Mouse (Mus musculus) kidney, postnatal 4 days (tissue): ENCODE results near the gene Il34.

ENCODE experiments used
- DNase-seq, 2 experiments: peaks; one replicate each; pipeline ENCODE4 v3.0.0; 2021; ENCODE audit warnings: mixed read lengths in 2 of 2

Il34 gene

DNA sequence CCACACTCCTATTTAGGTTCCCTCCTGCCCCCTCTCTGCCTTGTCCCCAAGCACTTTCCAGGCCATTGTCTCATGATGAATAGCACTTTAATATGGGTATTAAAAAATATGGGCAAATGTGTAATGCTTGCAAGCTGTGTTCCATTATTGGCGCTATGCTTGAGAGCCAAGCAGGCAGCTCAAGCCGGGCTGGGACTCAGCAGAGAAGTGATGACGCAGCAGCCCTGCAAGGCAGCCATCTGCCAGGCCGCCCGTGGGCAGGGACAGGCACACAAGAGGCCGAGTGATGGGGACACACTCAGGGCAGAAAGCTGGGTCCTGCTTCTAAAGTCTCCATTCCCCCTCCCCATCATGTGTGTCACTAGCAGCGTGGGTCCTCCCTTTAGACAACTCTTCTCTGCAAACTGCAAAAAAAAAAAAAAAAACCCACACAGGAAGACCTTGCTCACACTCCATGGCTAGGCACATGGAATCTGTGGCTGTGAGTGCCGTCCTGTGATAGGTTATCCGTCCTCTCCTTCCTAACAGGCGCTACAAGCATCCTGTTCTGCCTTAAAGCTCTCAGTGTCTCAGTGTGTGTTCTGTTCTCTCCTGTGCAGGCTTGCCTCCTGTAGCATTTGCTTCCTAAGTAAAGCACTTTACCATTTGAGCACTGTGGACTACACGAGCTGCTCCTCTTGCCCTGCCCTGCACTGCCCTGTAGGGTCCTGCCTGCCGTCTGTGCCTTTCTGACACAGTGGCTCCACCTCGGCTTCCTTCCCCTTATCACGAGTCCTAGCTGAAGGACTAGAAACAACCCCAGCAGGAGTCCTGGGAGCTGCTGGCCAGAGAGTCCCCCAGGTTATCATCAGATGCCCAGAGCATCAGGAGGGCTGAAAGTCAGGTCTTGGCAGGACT, 100.1 kb downstream of the Il34 start:
- DNase-seq = no peak

DNA sequence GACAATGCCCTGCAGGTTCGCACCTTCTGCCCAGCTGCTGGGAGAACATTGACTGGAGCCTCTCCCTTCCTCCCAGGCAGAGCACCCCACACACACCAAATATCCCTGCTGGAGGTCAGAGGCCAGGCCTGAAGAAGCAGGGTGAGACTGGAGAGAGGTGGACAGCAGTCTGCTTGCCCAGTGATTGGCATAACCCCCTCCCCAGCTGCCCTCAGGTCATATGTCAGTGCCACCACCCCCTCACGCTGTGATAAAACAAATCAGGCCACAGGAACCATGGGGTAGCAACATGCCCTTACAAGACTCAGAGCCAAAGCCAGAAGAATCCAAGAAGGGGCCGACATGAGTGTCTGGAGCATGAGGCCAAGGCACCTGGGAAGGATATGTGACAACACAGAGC, 101.6 kb downstream of the Il34 start:
- no peak for DNase-seq

DNA sequence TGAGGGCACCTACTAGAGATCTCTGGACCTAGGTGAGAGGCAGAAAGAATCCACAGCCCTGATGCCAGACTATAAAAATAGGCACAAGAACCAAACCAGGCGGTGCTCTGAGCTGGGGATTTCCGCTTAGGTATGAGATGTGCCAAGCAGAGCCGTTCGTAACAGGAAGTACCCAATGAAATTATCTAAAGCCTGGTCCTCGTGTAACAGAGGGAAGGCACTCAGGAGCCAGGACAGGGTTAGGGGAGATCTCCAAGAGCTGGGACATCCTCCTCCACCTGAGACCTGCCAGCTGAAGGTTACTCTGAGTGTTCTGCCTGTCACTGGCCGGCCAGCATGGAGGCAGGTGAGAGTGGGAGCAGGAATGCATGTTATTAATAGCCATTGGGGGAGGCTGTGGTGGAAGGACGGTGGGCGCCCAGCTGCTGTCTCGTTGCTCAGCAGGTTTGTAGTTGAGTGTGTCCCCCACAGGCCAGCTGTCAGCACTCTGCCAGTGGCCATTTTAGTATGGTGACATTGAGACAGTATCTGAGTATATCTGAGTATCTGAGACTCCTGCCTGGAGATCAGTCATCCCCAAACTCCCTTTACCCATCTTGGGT, 102.2 kb downstream of the Il34 start:
- DNase-seq = no peak

DNA sequence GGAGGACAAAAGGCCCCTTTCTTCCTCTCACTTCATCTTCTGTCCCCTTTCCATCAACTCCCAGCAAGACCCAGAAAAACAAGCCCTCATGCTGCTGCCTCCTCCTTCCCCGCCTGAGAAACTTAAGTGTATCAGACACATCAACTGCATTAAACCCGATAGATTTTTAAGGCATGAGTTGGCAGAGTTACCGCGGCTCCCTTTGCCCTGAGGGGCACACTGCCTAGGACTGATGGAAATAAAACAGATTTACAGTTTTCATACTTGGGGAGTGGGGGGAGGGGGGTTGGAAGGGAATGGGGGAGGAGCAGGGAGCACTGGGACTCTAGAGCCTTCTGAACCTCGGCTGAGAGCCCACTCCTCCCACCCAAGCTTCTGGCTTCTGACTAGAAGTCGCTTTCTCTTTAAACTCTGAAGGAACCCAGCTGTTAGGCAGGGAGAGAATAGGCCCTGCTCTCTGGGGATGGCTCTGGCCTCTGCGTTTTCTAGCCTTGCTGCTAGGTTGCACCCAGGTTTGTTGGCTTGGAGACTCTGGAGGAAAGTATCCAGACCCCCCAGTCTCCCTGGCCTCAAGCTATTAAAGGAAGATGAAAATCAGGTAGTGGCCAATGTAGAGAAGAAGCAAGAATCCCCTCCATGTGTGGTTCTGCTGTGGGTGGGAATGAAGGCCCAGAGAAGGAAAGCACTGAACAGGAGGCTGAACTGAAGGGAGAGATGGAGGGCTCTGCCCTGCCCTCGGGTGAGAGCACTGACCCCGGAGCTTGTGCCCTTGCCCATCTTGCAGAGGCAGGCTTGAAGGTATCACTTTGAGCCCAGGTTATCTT, 102.9 kb downstream of the Il34 start:
- peak; percentile 72 to 81 for DNase-seq

DNA sequence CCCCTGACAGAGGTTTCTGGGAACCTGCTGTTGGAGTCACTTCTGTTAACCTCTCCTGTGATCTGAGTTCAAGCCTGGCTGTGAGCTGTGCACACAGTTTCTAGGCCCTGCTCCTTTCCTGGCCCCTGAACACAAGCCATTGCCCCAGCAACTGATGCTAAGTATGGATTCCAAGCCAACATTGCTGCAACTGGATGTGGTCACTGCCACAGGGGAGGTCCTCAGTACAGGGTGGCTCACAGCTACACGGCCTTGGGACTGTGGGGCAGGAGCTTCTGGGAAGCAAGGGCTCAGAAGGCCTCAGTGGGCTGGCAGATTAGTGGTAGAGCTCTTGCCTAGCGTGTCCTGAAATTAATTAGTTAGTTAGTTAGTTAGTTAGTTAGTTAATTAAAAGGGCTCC, 105.2 kb downstream of the Il34 start:
- DNase-seq = no peak

DNA sequence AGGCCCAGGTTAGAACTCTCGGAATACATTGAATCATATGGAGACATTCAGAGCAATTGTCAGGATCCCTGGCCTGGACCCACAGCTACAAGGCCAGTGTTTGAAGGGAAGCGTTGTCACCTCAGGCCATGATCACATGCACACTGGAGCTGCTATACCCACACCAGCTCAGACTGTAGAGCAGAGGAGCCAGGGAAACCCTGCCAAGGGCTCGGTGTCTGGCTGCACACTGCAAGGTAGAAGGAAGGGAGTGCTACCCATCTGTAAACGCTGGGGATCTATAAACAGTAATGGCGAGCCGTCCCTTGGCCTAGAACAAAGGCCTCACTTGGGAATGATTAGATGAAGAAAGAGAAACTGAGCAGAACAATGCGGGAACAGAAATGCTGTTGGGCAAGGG, 106.2 kb downstream of the Il34 start:
- no peak for DNase-seq

DNA sequence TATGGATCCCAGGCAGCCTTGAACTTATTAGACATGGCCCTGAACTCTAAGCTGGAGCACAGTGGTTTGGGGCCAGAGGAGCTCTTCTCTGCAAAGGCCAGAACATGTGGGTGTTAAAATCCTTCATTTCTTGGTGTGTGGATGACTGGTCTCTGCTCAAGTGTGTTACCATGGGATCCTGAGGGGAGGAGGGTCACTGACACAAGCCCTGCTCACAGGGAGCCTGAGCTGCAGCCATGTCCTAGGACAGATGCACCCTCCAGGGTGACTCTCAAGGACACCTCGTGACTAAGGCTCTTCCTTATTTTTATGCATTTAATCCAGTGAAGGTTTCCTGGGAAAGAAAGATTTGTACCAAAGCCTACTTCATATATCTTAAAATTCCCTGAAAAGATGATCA, 107.6 kb downstream of the Il34 start:
- no peak for DNase-seq

DNA sequence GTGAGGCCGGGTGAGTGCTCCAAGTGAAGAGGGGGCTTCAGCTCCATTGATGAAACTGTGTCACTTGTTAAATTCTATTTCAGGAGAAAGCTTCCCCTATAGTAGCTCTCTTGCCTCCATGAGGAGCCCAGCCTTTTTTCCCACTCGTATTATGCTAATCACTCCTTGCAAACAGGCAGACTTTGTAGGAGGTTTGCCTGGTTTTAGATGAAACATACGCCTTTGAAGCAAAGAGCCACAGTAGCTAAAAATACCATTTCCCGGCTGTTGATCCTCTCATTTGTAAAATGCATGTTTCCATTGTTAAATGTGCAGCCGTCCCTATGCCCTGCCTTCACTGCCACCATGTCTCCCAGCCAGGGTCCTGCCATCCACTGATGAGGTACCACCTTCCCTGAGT, 108.2 kb downstream of the Il34 start:
- no peak for DNase-seq

DNA sequence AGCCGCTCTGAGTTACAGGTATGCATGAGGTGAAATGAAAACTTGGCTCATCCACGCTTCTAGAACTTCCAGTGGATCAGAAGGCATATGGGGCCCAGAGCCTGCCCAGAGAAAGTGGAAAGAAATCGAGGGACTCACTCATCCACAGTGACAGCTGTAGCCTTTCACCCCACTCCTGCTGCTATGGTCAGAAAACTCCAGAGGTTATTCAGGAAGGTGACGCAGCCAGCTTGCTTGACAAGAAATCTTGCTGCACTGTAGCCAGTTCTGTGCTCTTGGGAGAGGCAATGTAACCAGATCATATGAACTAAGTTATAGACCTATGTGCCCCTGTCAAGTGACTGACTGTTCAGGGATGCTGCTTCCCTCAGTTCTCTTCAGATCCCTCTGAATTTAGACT, 109.7 kb downstream of the Il34 start:
- DNase-seq = no peak

DNA sequence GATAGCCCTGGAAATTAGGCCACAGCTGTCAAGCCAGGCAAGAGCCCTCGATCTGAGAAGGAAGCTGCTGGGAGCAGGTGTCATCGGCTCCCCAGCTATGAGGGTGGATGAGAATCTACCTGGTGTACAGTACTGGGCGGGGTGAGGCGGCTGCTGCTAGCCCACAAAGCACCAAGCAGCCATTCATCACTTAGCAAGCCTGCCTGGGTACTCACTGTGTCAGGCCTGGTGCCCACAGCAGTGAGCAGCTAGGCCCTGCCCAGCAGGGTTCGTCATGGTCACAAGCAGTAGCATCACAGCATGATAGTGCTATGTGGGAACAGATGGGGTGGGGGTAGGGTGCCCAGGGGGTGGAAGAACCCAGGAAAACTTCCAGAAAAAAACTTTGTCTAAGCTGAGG, 110.3 kb downstream of the Il34 start:
- no peak for DNase-seq

DNA sequence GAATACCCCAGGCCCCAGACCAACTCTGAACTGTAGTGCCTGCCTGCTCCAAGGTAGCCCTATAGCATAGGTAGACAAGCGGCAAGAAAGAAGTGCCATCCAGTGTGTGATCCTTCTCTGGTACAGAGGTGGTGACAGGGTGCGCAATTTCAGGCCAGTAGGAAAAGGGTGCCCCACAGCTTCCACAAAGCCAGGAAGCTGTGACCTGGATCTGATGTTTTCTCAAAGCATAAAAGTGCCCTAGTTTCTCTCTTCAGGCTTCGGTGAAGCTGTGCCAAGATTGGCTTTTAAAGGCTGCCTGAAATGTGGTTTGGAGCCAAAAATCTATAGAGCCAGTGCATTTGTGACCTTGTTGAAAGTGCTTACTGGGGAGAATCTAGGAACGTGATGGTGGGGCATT, 110.9 kb downstream of the Il34 start:
- no peak for DNase-seq

DNA sequence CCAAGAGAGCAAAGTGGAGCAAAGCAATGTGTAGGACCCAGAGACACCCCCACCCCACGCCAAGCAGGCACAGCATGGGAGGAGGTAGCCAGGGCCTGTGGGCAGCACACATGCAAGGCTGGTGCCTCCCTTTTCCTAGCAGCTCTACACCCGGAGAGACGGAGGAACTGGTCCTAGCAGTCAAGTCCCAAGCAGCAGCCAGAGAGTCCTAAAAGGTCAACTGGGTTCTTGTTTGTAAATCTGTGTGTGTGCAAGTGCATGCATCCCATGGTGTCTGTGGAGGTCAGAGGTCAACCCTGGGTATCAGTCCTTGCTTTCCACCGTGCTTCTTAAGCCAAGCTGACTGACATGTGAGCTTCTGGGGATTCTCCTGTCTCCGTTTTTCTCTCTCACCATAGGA, 111.5 kb downstream of the Il34 start:
- no peak for DNase-seq
